Mouse (Mus musculus) liver, embryonic 16.5 days (tissue): ENCODE measurements around the gene Midn. TPM values are rescaled to one million over a fixed set of nuclear protein-coding genes. Genes with fewer than 3 reads are reported as not detected.

Source experiments
- ATAC-seq: fragments of 200-750 bp; cut with Nextera tagmentation; 2 replicates; pipeline ENCODE4 v1.8.0; 2017; ENCODE audit warnings: low read depth, mild to moderate bottlenecking, moderate number of reproducible peaks, moderate library complexity
- H3K27ac ChIP-seq: fragments of 300-500 bp; sonication (generic); 2 replicates; pipeline ENCODE4 v1.5.1; 2014; ENCODE audit warnings: mild to moderate bottlenecking, low read length
- H3K27me3 ChIP-seq: fragments of 300-500 bp; sonication (generic); 2 replicates; pipeline ENCODE4 v1.6.1; 2014; ENCODE audit warnings: low read depth, low read length, mixed read lengths; ENCODE audit not compliant: control insufficient read depth, insufficient read depth
- H3K36me3 ChIP-seq: fragments of 300-500 bp; sonication (generic); 2 replicates; pipeline ENCODE4 v1.6.1; 2014; ENCODE audit warnings: mild to moderate bottlenecking; ENCODE audit not compliant: control insufficient read depth, insufficient read depth
- H3K4me1 ChIP-seq: fragments of 300-500 bp; sonication (generic); 2 replicates; pipeline ENCODE4 v1.6.1; 2014; ENCODE audit warnings: low read depth, low read length, mixed read lengths; ENCODE audit not compliant: control insufficient read depth
- H3K4me2 ChIP-seq: fragments of 300-500 bp; sonication (generic); 2 replicates; pipeline ENCODE4 v1.6.1; 2014; ENCODE audit warnings: low read depth, low read length, mixed read lengths
- H3K4me3 ChIP-seq: fragments of 300-500 bp; sonication (generic); 2 replicates; pipeline ENCODE4 v1.5.1; 2014; ENCODE audit warnings: low read depth, mild to moderate bottlenecking, low read length
- H3K9ac ChIP-seq: fragments of 300-500 bp; sonication (generic); 2 replicates; pipeline ENCODE4 v1.6.1; 2014; ENCODE audit warnings: low read depth, low read length
- H3K9me3 ChIP-seq: fragments of 300-500 bp; sonication (generic); replicated peaks from 2 replicates; pipeline ENCODE4 v1.6.1; 2016; ENCODE audit warnings: low read length; ENCODE audit not compliant: control insufficient read depth
- WGBS: fragments of 180-500 bp; shearing (Covaris S2); extraction: QIAGEN DNeasy Blood & Tissue Kit; methylation state at CpG from one replicate; pipeline ENCODE4 v1.1.7; 2014; ENCODE audit not compliant: insufficient replicate concordance; 5-methylcytosine and 5-hydroxymethylcytosine counted together
- polyA plus RNA-seq: library from polyadenylated mRNA; unstranded; fragments of >200 nt; fragmentation: Nextera tagmentation; extraction: Ambion mirVana; gene quantifications from 2 replicates; pipeline ENCODE4 v1.2.1, GENCODE M21; 2015

The Midn gene
- polyA plus RNA-seq, 1 experiment from 2014 or later, result 2.6 TPM

GRCm38 (mm10) chr10:80133226-80133849 is 14.7 kb upstream of the Midn start:
- no peaks in the 10 kb centered on the region for H3K9me3 ChIP-seq
- no peak overlapping the region for H3K27ac ChIP-seq
- H3K4me2 ChIP-seq, result no peak overlapping the region
- H3K9ac ChIP-seq, result no peak overlapping the region
- H3K27me3 ChIP-seq, result peaks cover 34% of the 10 kb centered on the region
- peaks cover 27% of the 10 kb centered on the region for H3K36me3 ChIP-seq
- peaks cover 28% of the 10 kb centered on the region for H3K4me1 ChIP-seq
- H3K4me3 ChIP-seq, result no peak overlapping the region
- WGBS, result 59% methylated on average over 8 of the region's 8 CpGs
- ATAC-seq, result no peak

GRCm38 (mm10) chr10:80134421-80134820 is 13.7 kb upstream of the Midn start:
- H3K4me2 ChIP-seq, result no peak overlapping the region
- no peaks in the 10 kb centered on the region for H3K9me3 ChIP-seq
- H3K4me1 ChIP-seq, result peaks cover 39% of the 10 kb centered on the region
- WGBS, result 83% methylated on average over 9 of the region's 9 CpGs
- no peak for ATAC-seq
- H3K36me3 ChIP-seq, result peaks cover 17% of the 10 kb centered on the region
- H3K4me3 ChIP-seq, result no peak overlapping the region
- no peak overlapping the region for H3K27ac ChIP-seq
- H3K9ac ChIP-seq, result no peak overlapping the region
- H3K27me3 ChIP-seq, result peaks cover 44% of the 10 kb centered on the region

- no peaks in the 10 kb centered on the region for H3K9me3 ChIP-seq
- H3K9ac ChIP-seq, result no peak overlapping the region
- ATAC-seq, result no peak
- H3K4me2 ChIP-seq, result no peak overlapping the region
- peaks cover 10% of the 10 kb centered on the region for H3K36me3 ChIP-seq
- WGBS, result 82% methylated on average over 10 of the region's 10 CpGs
- H3K27ac ChIP-seq, result no peak overlapping the region
- no peak overlapping the region for H3K4me3 ChIP-seq
- peaks cover 51% of the 10 kb centered on the region for H3K27me3 ChIP-seq
- H3K4me1 ChIP-seq, result peaks cover 43% of the 10 kb centered on the region
Measured at GRCm38 (mm10) chr10:80135161-80135560, 12.9 kb upstream of the Midn start.

GRCm38 (mm10) chr10:80135641-80136040 is 12.4 kb upstream of the Midn start:
- H3K4me1 ChIP-seq, result peaks cover 45% of the 10 kb centered on the region
- ATAC-seq, result no peak
- no peaks in the 10 kb centered on the region for H3K9me3 ChIP-seq
- H3K27ac ChIP-seq, result no peak overlapping the region
- H3K4me3 ChIP-seq, result no peak overlapping the region
- no peak overlapping the region for H3K9ac ChIP-seq
- H3K27me3 ChIP-seq, result peaks cover 54% of the 10 kb centered on the region
- 68% methylated on average over 1 of the region's 1 CpGs for WGBS
- H3K4me2 ChIP-seq, result no peak overlapping the region
- peaks cover 6% of the 10 kb centered on the region for H3K36me3 ChIP-seq

GRCm38 (mm10) chr10:80136179-80136951 is 11.7 kb upstream of the Midn start:
- no peaks in the 10 kb centered on the region; the same call in 1 of the 2 replicates for H3K36me3 ChIP-seq
- 24% methylated on average over 48 of the region's 49 CpGs for WGBS
- H3K27ac ChIP-seq, result no peak overlapping the region
- H3K9ac ChIP-seq, result no peak overlapping the region
- peaks cover 54% of the 10 kb centered on the region for H3K27me3 ChIP-seq
- H3K4me1 ChIP-seq, result peaks cover 46% of the 10 kb centered on the region
- no peak for ATAC-seq
- H3K9me3 ChIP-seq, result no peaks in the 10 kb centered on the region
- peak overlapping the region; percentile 93 for H3K4me2 ChIP-seq
- H3K4me3 ChIP-seq, result peak overlapping the region; percentile 26

- H3K4me2 ChIP-seq, result peak overlapping the region; percentile 93
- no peaks in the 10 kb centered on the region for H3K9me3 ChIP-seq
- H3K27me3 ChIP-seq, result peaks cover 54% of the 10 kb centered on the region
- WGBS, result 4% methylated on average over 29 of the region's 29 CpGs
- H3K4me1 ChIP-seq, result peaks cover 48% of the 10 kb centered on the region
- H3K9ac ChIP-seq, result peak overlapping the region; percentile 23
- H3K36me3 ChIP-seq, result no peaks in the 10 kb centered on the region
- no peak overlapping the region for H3K27ac ChIP-seq
- H3K4me3 ChIP-seq, result peak overlapping the region; percentile 26
- no peak for ATAC-seq
Measured at GRCm38 (mm10) chr10:80136952-80137625, 11.0 kb upstream of the Midn start.

- H3K9ac ChIP-seq, result no peak overlapping the region
- peak overlapping the region; percentile 93 for H3K4me2 ChIP-seq
- no peaks in the 10 kb centered on the region for H3K36me3 ChIP-seq
- 6% methylated on average over 30 of the region's 33 CpGs for WGBS
- H3K27ac ChIP-seq, result no peak overlapping the region
- H3K4me1 ChIP-seq, result peaks cover 53% of the 10 kb centered on the region
- ATAC-seq, result no peak
- peaks cover 54% of the 10 kb centered on the region for H3K27me3 ChIP-seq
- H3K4me3 ChIP-seq, result peak overlapping the region; percentile 63
- H3K9me3 ChIP-seq, result no peaks in the 10 kb centered on the region
Measured at GRCm38 (mm10) chr10:80137626-80138552, 10.2 kb upstream of the Midn start.
